Mouse (Mus musculus): Measurements from ENCODE around the gene Cpsf7.
A peak's percentile ranks its signal among the peaks of the same experiment; 100 is the strongest.

Gene Cpsf7

DNA sequence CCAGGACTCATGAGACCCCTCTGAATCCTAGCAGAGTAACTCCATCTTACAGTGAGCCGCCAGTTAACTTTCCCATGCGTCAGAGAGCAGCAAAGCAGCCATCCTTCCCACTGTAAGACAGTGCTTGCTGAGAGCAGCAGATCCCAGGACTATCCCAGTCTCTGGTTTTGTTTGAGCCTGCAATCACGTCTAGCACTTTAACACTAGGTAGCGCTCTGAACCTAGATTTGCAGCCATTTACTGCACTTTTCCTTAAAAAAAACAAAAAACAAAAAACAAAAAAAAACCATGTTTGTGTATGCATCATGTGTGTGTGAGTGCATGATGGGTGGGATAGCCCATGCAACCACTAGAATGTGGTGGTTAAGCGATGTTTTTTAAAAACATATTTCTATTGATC lies 35.0 kb downstream of the Cpsf7 start:
- DNase-seq (ENCODE audit: low spot score in 2 of 2), result no peak

DNA sequence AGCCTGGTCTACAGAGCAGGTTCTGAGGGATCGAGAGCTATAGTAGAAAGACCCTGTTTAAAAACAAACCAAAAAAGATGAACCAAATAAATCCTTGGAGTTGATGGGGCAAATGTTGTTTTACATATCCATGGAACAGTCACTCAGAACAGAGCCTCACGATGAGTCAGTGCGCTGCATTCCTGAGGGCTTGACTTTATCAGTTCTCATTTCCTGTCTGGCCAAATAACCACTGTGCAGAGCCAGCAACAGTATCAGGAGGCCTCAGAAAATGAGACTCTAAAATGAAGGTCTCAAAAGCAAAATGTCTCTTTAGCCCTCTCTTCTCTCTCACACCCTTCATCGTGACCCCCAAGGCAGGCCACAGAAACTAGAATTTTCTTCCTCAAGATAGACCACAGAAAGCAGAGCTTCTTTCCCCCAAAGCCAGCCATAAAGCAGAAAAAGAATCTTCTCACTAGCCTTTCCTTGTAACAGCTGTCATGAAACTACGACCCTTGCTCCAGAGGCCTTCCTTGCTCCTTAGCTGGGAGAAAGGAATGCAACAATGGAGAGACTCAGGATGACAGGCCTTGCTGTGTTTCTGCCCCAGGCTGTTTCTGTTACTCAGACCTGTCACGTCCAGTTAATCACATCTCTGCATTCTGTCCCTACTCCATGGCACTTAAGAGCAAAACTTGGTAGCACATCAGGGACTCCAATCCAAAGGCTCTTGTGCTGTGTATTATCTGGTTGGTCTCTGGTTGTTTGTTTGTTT lies 36.7 kb downstream of the Cpsf7 start:
- DNase-seq (ENCODE audit: low spot score in 2 of 2), result no peak

GRCm38 (mm10) chr19:10562351-10562750 lies 37.3 kb downstream of the Cpsf7 start:
- DNase-seq (ENCODE audit: low spot score in 2 of 2), result no peak

- DNase-seq (ENCODE audit: low spot score in 2 of 2), result no peak
These were observed 39.2 kb downstream of the Cpsf7 start for GRCm38 (mm10) chr19:10564278-10564677.

DNA sequence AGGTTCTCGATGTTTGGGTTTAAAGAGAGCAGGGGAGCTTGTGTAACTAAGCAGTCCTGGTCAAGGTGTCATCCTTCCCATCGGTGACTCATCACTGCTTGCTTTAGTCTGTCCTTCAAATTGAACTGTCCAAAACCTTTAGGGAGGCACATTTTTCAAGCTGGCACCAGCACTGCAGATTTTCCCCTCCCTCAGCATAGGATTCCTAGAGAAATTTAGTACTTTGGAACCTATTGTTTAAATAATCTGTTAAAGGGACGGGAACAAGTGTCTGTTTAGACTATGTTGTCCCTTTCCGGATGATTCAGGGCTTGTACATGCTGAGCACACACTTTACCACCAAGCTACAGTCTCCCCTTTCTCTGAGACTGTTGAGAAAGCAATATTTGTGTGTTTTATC lies 40.2 kb downstream of the Cpsf7 start:
- no peak for DNase-seq (ENCODE audit: low spot score in 2 of 2)

- DNase-seq (ENCODE audit: low spot score in 2 of 2), result no peak
These were observed 44.6 kb downstream of the Cpsf7 start for GRCm38 (mm10) chr19:10569627-10570026.

GRCm38 (mm10) chr19:10576690-10577561 lies 51.9 kb downstream of the Cpsf7 start, which contains the start of the genes Cyb561a3 and Tmem138:
Gene Cyb561a3, plus strand, starts transcription at chr19:10577172.
Gene Tmem138, minus strand, starts transcription at chr19:10577362.
- DNase-seq (ENCODE audit: low spot score in 2 of 2), result peak; percentile 92 to 94

DNA sequence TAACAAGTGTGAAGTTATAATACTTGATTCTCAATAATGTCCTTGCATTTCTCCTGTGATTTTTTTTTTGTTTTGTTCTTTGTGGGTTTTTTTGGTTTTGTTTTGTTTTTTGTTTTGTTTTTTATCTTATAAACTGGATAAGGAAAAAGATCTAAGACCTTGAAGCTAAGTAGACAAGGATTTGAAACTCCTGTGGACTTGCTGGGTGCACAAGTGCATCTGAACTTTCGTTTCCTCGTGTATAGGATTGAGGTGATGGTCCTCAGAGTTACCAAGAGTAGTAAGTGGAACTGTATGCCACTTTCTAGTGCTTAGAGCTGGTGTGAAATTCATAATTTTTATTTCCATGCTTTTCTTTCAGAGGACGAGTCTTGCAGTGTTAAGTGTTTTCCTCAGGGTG lies 55.0 kb downstream of the Cpsf7 start:
- DNase-seq (ENCODE audit: low spot score in 2 of 2), result no peak

GRCm38 (mm10) chr19:10580761-10581160 lies 55.7 kb downstream of the Cpsf7 start:
- DNase-seq (ENCODE audit: low spot score in 2 of 2), result no peak

DNA sequence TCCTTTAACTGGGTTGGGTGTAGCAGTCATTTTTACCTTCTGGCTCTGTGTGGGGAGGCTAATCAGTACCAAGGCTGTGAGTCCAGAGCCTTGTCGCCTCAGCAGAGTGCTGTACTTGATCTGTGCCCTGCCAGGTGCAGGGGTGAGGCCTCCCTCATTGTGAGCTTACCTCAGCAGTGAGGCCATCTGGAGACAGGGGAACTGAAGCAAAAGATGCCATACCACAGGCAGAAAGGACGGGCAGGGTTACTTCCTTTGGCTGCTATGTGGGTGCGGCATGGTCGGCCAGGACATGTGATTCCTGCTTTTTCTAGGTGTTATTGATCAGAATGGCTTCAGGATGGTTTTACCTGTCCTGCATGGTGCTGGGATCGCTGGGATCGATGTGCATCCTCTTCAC lies 56.9 kb downstream of the Cpsf7 start:
- peak; percentile 59 to 69 for DNase-seq (ENCODE audit: low spot score in 2 of 2)

- peak; percentile 36 to 70 for DNase-seq (ENCODE audit: low spot score in 2 of 2)
These were observed 58.6 kb downstream of the Cpsf7 start for GRCm38 (mm10) chr19:10583550-10584146.

DNA sequence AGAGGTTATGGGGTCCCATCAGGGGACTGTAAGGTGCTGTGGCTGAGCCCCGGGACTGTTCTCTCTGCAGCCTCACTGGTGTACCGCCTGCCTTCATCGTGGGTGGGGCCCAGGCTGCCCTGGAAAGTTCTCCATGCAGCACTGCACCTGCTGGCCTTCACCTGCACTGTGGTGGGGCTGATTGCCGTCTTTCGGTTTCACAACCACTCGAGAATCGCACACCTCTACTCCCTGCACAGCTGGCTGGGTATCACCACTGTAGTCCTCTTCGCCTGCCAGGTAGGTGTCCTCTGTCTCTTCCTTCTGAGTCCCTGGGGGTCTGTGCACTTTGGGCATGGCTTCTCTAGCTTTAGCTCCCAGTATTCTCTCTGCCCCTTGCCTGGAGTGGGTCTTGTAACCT lies 60.0 kb downstream of the Cpsf7 start:
- DNase-seq (ENCODE audit: low spot score in 2 of 2), result peak; percentile 46 to 70

DNA sequence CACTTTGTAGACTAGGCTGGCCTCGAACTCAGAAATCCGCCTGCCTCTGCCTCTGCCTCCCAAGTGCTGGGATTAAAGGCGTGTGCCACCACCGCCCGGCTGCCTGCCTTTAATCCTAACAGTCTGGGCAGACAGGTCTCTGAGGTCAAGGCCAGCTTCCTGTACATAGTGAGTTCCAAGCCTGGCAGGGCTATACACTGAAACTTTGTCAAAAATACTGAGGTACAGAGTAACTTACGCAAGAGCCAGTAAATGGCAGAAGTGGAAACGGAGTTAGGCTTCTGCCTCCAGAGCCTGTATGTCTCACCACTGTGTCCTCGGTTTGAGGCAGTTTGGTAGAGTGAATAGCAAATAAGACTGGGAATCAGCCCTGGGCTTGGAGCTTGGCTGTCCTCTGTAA lies 62.2 kb downstream of the Cpsf7 start:
- no peak for DNase-seq (ENCODE audit: low spot score in 2 of 2)

DNA sequence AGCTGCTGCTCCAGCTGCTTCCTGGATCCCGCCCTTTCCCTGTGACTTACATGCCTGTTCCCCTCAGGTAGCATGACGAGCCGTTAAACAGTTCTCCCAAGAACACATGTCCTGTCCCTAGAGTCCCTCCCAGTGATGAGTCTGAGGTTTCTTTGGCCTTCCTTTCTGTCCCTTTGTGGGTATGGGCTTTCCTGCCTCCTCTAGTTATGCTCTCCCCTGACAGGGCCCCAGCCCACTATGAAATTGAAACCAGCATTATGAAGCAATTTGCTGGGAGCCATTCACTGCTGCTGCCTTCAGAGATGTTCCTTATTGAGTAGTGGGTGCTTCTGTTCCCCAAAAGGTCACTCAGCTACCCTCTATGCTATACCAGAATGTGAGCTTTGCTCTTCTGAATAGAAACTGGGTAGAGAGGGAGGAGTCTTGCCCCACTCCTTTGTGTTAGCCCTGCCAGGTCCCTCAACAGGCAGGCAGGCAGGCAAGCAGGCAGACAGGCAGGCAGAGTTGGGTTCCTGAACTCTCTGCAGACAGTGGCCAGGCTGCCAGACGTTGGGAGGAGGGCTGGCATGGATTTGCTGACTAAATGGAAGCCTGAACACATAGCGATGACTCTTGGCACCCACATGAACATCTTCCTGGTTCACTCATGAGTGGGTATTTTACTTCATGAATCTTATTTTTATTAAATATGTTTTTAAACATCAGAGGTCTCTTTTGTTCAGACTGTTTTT lies 64.2 kb downstream of the Cpsf7 start:
- DNase-seq (ENCODE audit: low spot score in 2 of 2), result no peak

GRCm38 (mm10) chr19:10590301-10590700 lies 65.2 kb downstream of the Cpsf7 start:
- no peak for DNase-seq (ENCODE audit: low spot score in 2 of 2)

DNA sequence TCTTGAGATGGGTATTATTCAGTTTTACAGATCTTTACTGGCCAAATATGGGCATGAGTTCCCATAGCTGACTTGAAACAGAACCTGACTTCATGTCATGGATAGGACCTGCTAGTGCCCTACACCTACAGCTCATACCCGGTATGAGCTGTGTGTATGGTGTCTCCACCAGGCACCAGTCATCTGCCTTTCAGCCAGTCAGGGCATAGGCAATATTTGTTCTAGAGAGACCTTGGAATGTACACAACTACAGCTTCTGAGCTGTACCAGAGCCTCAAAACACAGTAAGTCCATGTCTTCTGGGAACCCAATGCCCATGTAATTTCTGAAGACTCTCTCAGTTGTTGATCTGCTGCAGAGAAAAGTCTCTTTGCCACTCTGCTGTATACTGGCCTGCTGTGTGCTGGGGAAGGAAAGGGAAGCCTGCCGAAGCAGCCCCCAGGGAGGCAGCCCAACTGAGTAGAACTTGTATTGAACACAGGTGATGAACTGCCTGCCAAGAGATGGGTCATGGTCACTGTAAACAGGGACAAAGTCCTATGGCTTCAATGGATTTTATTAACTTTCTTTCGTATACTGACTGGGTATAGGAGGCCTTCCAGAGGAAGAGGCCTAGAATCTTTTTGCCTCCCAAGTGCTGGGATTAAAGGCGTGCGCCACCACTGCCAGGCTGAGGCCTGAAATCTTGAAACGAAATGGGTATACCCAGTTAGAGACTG lies 66.8 kb downstream of the Cpsf7 start:
- no peak for DNase-seq (ENCODE audit: low spot score in 2 of 2)
